Mouse (Mus musculus) E14TG2a.4 (cell line): ENCODE measurements around the gene Bend3.

Experiments used
- CTCF ChIP-seq: conservative IDR thresholded peaks from 2 replicates; pipeline ENCODE4 v1.5.1; 2014; ENCODE audit warnings: low read length
- NANOG ChIP-seq: IDR thresholded peaks from 2 replicates; pipeline ENCODE4 v1.6.1; 2014; ENCODE audit warnings: borderline replicate concordance, low read length, mixed read lengths

GRCm38 (mm10) chr10:43537652-43538051 lies 59.0 kb downstream of the Bend3 start:
- TF ChIP-seq CTCF: no peak
- no peak for TF ChIP-seq NANOG
